Mouse (Mus musculus) cerebellum, adult 2 months (tissue): ENCODE measurements around the gene Rmdn3.

ENCODE experiments used
- CTCF ChIP-seq: fragments of 200-500 bp; IDR thresholded peaks from 2 replicates; pipeline ENCODE4 v1.5.1; 2011; ENCODE audit warnings: low read depth, mild to moderate bottlenecking, control low read depth, low read length, moderate library complexity, borderline replicate concordance; ENCODE audit not compliant: insufficient read depth
- POLR2A ChIP-seq: fragments of 200-500 bp; IDR thresholded peaks from 2 replicates; pipeline ENCODE4 v1.6.1; 2011; ENCODE audit warnings: low read length, control low read depth, borderline replicate concordance; ENCODE audit not compliant: insufficient read depth

- TF ChIP-seq POLR2A (no peak), CTCF (no peak)
Measured at GRCm38 (mm10) chr2:119175614-119176013, 18.8 kb upstream of the Rmdn3 start.
